10 mouse cellular contexts compared by ENCODE assay signal in the genomic region with DNA sequence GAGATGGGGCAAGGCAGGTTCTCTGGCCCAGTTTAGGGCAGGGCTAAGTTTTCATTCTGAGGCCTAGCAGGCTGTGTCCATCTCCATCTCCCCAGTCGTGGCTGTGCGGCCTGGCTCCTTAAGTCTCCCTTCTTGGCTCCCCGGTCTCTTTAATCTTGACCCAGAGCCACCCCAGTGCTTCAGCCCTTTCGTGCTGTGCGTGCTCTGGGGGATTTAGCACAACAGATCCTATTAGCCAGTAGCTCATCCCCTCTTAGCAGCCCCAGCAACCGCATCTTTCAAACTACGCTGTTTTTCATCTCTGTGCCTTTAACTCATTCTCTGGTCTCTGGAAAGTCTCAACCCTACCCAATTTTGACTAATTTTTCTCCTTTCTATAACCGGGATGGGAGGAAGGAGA. TPM values are rescaled to one million over a fixed set of nuclear protein-coding genes. Genes with fewer than 3 reads are reported as not detected.
DNase-seq lines count a peak whose midpoint lies in the region; ATAC-seq and TF ChIP-seq lines count a peak whose summit lies in the region.
"Had no signal": no experiment of that assay in that cellular context is flagged by ENCODE, and none has a peak within 500 bp of the region (broad histone marks: within the 10 kb centered on the region; RNA-seq: fewer than 3 reads in every experiment).

Gene Plekhb1, minus strand, starts transcription at position 184 of the 400 bp plus-strand sequence.

- H3K36me3 ChIP-seq in heart, embryonic 16.5 days (ENCODE audit: control insufficient read depth, insufficient read depth): no peaks in the 10 kb centered on the region
- no peaks in the 10 kb centered on the region for H3K36me3 ChIP-seq in ES-Bruce4 (ENCODE audit: control insufficient read depth, insufficient read depth, low read length, poor library complexity, severe bottlenecking)
- no peaks in the 10 kb centered on the region for H3K36me3 ChIP-seq in limb, embryonic 15.5 days
- H3K36me3 ChIP-seq: G1E had no signal

- H3K27me3 ChIP-seq in heart, embryonic 16.5 days (ENCODE audit: control insufficient read depth, insufficient read depth, low read length): no peaks in the 10 kb centered on the region
- H3K27me3 ChIP-seq in ES-Bruce4 (ENCODE audit: control insufficient read depth, insufficient read depth, low read length, poor library complexity, severe bottlenecking): no peaks in the 10 kb centered on the region
- H3K27me3 ChIP-seq in limb, embryonic 15.5 days: no peaks in the 10 kb centered on the region

- 72% methylated on average over 8 of the region's 8 CpGs for WGBS in heart, embryonic 16.5 days
- WGBS in limb, embryonic 15.5 days: 77% methylated on average over 8 of the region's 8 CpGs

- no peak for ATAC-seq in heart, embryonic 16.5 days (replicated peaks; ENCODE audit: extremely low read depth, insufficient read depth, low FRiP score)
- no peak for ATAC-seq in limb, embryonic 15.5 days (ENCODE audit: insufficient number of reproducible peaks, low FRiP score, low TSS enrichment, low read depth)

- peak within 1 kb of the TSS; percentile 48 for H3K4me2 ChIP-seq in heart, embryonic 16.5 days (ENCODE audit: low read depth, low read length)
- H3K4me2 ChIP-seq in limb, embryonic 15.5 days: peak within 1 kb of the TSS; percentile 24; the same call in 1 of the 2 replicates

- no peak for TF ChIP-seq POLR2A in ES-Bruce4 (IDR thresholded peaks at IDR 0.05; ENCODE audit: insufficient read depth, low read length)

- H3K4me3 ChIP-seq in heart, embryonic 16.5 days (ENCODE audit: low read length): no peak within 1 kb of the TSS
- H3K4me3 ChIP-seq in ES-Bruce4 (ENCODE audit: low read depth, low read length): no peak within 1 kb of the TSS
- no peak within 1 kb of the TSS for H3K4me3 ChIP-seq in limb, embryonic 15.5 days
- H3K4me3 ChIP-seq: erythroblast, embryonic 14.5 days had no signal

- H3K9ac ChIP-seq in heart, embryonic 16.5 days (ENCODE audit: low read length): peak within 1 kb of the TSS; percentile 5; the same call in 1 of the 2 replicates
- H3K9ac ChIP-seq in ES-Bruce4 (ENCODE audit: low read depth, poor library complexity, severe bottlenecking): no peak within 1 kb of the TSS
- H3K9ac ChIP-seq in limb, embryonic 15.5 days: no peak within 1 kb of the TSS

- DNase-seq in heart, postnatal 25 days (ENCODE audit: low spot score): no peak
- no peak for DNase-seq in gastrocnemius, postnatal 25 days
- no peak for DNase-seq in adipocyte (ENCODE audit: low spot score)
- no peak for DNase-seq in c-Kit-positive CD71-positive TER-119-positive erythroid progenitor cells, embryonic 14.5 days (ENCODE audit: low spot score)
- DNase-seq in right cerebral cortex, postnatal 4 days: no peak

- H3K4me1 ChIP-seq in heart, embryonic 16.5 days (ENCODE audit: control insufficient read depth, insufficient read depth, low read length): peaks cover 13% of the 10 kb centered on the region; the same call in 1 of the 2 replicates
- no peaks in the 10 kb centered on the region for H3K4me1 ChIP-seq in ES-Bruce4 (ENCODE audit: control insufficient read depth, insufficient read depth, low read length)
- H3K4me1 ChIP-seq in limb, embryonic 15.5 days: peaks cover 15% of the 10 kb centered on the region

- no peak for TF ChIP-seq CTCF in ES-Bruce4 (IDR thresholded peaks at IDR 0.05; ENCODE audit: low read depth, low read length)

- no peaks in the 10 kb centered on the region for H3K9me3 ChIP-seq in heart, embryonic 16.5 days (replicated peaks; ENCODE audit: control insufficient read depth, low read length)
- H3K9me3 ChIP-seq in ES-Bruce4 (replicated peaks; ENCODE audit: control insufficient read depth, insufficient read depth, low read length, poor library complexity, severe bottlenecking): no peaks in the 10 kb centered on the region
- H3K9me3 ChIP-seq in limb, embryonic 15.5 days: no peaks in the 10 kb centered on the region
- H3K9me3 ChIP-seq: G1E had no signal

- intact Hi-C loops in heart, postnatal 25 days (cut with DNase I): loop anchor here (2.0 to 5.0 kb wide), 2 partner anchors 15 to 140 kb away; no protein-coding TSS in a partner anchor

- TF ChIP-seq EP300 in ES-Bruce4 (IDR thresholded peaks at IDR 0.05; ENCODE audit: insufficient read depth, low read depth, low read length): no peak

- H3K27ac ChIP-seq in heart, embryonic 16.5 days (ENCODE audit: low read length): no peak within 1 kb of the TSS
- 0 out of 2 replicates have a peak within 1 kb of the TSS, but pooled peaks have one; percentile 11 for H3K27ac ChIP-seq in ES-Bruce4 (ENCODE audit: insufficient read depth, low read length)
- H3K27ac ChIP-seq in limb, embryonic 15.5 days: no peak within 1 kb of the TSS

RNA-seq across cellular contexts. Expression of gene Plekhb1, which starts in this region (rescaled TPM):
- 2.7 and 2.8 TPM in 2 replicates for polyA plus RNA-seq in heart, embryonic 16.5 days (2015; fragmentation: Nextera tagmentation; extraction: Ambion mirVana)
- 1 to 10 TPM; 2.7 to 4.0 TPM for total RNA-seq in heart, postnatal 25 days (2021)
- polyA plus RNA-seq in ES-Bruce4 (2011; ENCODE audit: insufficient read depth, insufficient read length, low read depth, missing spikeins): 3.9 and 4.0 TPM in 2 replicates
- 10 to 100 TPM; 27.4 to 32.8 TPM for total RNA-seq in gastrocnemius, postnatal 25 days (2021)
- polyA plus RNA-seq in limb, embryonic 15.5 days (2015; fragmentation: Nextera tagmentation; extraction: Ambion mirVana): 4.5 and 6.8 TPM in 2 replicates
- total RNA-seq: G1E had no signal
- polyA plus RNA-seq: erythroblast, embryonic 14.5 days; G1E had no signal

Comparison
In these comparisons a context has a peak if more than half of its experiments do, and no peak if none do; other contexts are left out.
1. RNA of gene Plekhb1 (total RNA-seq): 27.4 to 32.8 TPM in gastrocnemius, postnatal 25 days; 2.7 to 4.0 TPM in heart, postnatal 25 days; every median in the first group is over 4 times any median in the second.